Mouse (Mus musculus) olfactory bulb, adult 2 months (tissue): Measurements from ENCODE around the gene Ccdc60.

ENCODE experiments used
- CTCF ChIP-seq: fragments of 200-500 bp; IDR thresholded peaks from 2 replicates; pipeline ENCODE4 v1.5.1; 2012; ENCODE audit warnings: low read depth, mild to moderate bottlenecking, low read length, moderate library complexity; ENCODE audit not compliant: insufficient read depth
- POLR2A ChIP-seq: fragments of 200-500 bp; IDR thresholded peaks from 2 replicates; pipeline ENCODE4 v1.6.1; 2012; ENCODE audit warnings: mild to moderate bottlenecking, low read depth, low read length, moderate library complexity; ENCODE audit not compliant: insufficient read depth

DNA sequence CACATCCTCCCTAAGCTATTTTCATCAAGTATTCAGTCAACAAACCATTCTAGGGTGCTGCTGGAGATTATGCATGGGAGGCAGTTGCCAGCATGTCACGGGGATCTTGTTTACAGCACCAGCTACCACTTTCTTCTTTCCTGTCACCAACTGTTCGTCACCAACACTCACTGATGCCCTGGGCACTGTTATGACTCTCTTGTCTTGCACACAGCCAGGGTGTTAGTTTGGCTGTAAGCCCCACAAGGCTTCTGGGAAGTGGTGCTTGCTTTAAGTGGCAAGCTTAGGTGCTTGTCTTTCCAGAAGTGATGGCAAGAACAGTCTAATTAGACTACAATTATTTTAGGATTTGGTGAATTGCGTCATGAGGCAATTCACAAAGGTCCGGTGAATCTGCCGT lies 86.1 kb downstream of the Ccdc60 start:
- TF ChIP-seq CTCF = no peak
- no peak for TF ChIP-seq POLR2A
